Mouse (Mus musculus): ENCODE data around the gene Cep152.

GRCm38 (mm10) chr2:125577670-125578069 is 47.2 kb downstream of the Cep152 start:
- TF ChIP-seq CTCF (IDR thresholded peaks at IDR 0.05; ENCODE audit: borderline replicate concordance, extremely low read depth, insufficient read depth, insufficient read length) (no peak), POLR2A (IDR thresholded peaks at IDR 0.05; ENCODE audit: borderline replicate concordance, extremely low read depth, insufficient read depth, insufficient read length, poor library complexity, severe bottlenecking) (no peak)

Data from brain, embryonic 14.5 days (tissue).